Mouse (Mus musculus): ENCODE results near the gene Olfr491. TPM values are rescaled to one million over a fixed set of nuclear protein-coding genes. Genes with fewer than 3 reads are reported as not detected.

Gene Olfr491
- polyA plus RNA-seq (2016; fragmentation: Nextera tagmentation; extraction: Ambion mirVana), result not detected in 2 replicates

GRCm38 (mm10) chr7:108313151-108313550 lies at the start of gene Olfr491:
Gene Olfr491 (plus strand): TSS chr7:108313451.
- no peak within 1 kb of the TSS for H3K4me3 ChIP-seq
- WGBS, result 84% methylated on average over 1 of the region's 1 CpGs
- no peaks in the 10 kb centered on the region for H3K36me3 ChIP-seq (replicated peaks)
- no peak for DNase-seq (ENCODE audit: extremely low spot score, low spot score)
- no peak within 1 kb of the TSS for H3K27ac ChIP-seq
- H3K27me3 ChIP-seq (ENCODE audit: poor library complexity, severe bottlenecking), result no peaks in the 10 kb centered on the region
- H3K9me3 ChIP-seq, result no peaks in the 10 kb centered on the region
- no peaks in the 10 kb centered on the region for H3K4me1 ChIP-seq

- no peak for DNase-seq (ENCODE audit: extremely low spot score, low spot score)
- no peak within 1 kb of the TSS for H3K4me3 ChIP-seq
- no peaks in the 10 kb centered on the region for H3K27me3 ChIP-seq (ENCODE audit: poor library complexity, severe bottlenecking)
- no peaks in the 10 kb centered on the region for H3K36me3 ChIP-seq (replicated peaks)
- H3K4me1 ChIP-seq, result no peaks in the 10 kb centered on the region
- no peak within 1 kb of the TSS for H3K27ac ChIP-seq
- H3K9me3 ChIP-seq, result no peaks in the 10 kb centered on the region
Observed at GRCm38 (mm10) chr7:108288834-108289233, 24.4 kb upstream of the Olfr491 start, which contains the start of gene Olfr490. Gene Olfr490 (minus strand): TSS chr7:108288934.

- no peak within 1 kb of the TSS for H3K27ac ChIP-seq
- no peaks in the 10 kb centered on the region for H3K9me3 ChIP-seq
- DNase-seq (ENCODE audit: extremely low spot score, low spot score), result no peak
- no peaks in the 10 kb centered on the region for H3K27me3 ChIP-seq (ENCODE audit: poor library complexity, severe bottlenecking)
- 82% methylated on average over 2 of the region's 2 CpGs for WGBS
- no peaks in the 10 kb centered on the region for H3K4me1 ChIP-seq
- no peak within 1 kb of the TSS for H3K4me3 ChIP-seq
- no peaks in the 10 kb centered on the region for H3K36me3 ChIP-seq (replicated peaks)
Observed at GRCm38 (mm10) chr7:108323574-108323973, 10.3 kb downstream of the Olfr491 start, which contains the start of gene Olfr492. Gene Olfr492 (minus strand): TSS chr7:108323674.

- WGBS, result 90% methylated on average over 1 of the region's 1 CpGs
- Histone ChIP-seq H3K4me3 (no peak within 1 kb of the TSS), H3K27me3 (ENCODE audit: poor library complexity, severe bottlenecking) (no peaks in the 10 kb centered on the region), H3K27ac (no peak within 1 kb of the TSS), H3K4me1 (no peaks in the 10 kb centered on the region), H3K36me3 (replicated peaks) (no peaks in the 10 kb centered on the region), H3K9me3 (no peaks in the 10 kb centered on the region)
- DNase-seq (ENCODE audit: extremely low spot score, low spot score), result no peak
Observed at GRCm38 (mm10) chr7:108346879-108347278, 33.6 kb downstream of the Olfr491 start, which contains the start of gene Olfr493. Gene Olfr493 (minus strand): TSS chr7:108346979.

- no peak within 1 kb of the TSS for H3K27ac ChIP-seq
- H3K4me3 ChIP-seq, result no peak within 1 kb of the TSS
- no peaks in the 10 kb centered on the region for H3K9me3 ChIP-seq
- no peaks in the 10 kb centered on the region for H3K36me3 ChIP-seq (replicated peaks)
- no peaks in the 10 kb centered on the region for H3K4me1 ChIP-seq
- DNase-seq (ENCODE audit: extremely low spot score, low spot score), result no peak
- WGBS, result 83% methylated on average over 3 of the region's 3 CpGs
- no peaks in the 10 kb centered on the region for H3K27me3 ChIP-seq (ENCODE audit: poor library complexity, severe bottlenecking)
Observed at GRCm38 (mm10) chr7:108365035-108365434, 51.8 kb downstream of the Olfr491 start, which contains the start of gene Olfr494. Gene Olfr494 (plus strand): TSS chr7:108365335.

Other genes with a start within 250 kb of the Olfr491 start
- not detected in 2 replicates for gene Olfr480, start 246.1 kb upstream of the Olfr491 start, polyA plus RNA-seq (2016; fragmentation: Nextera tagmentation; extraction: Ambion mirVana)
- gene Olfr481, start 233.6 kb upstream of the Olfr491 start, polyA plus RNA-seq (2016; fragmentation: Nextera tagmentation; extraction: Ambion mirVana), result not detected in 2 replicates
- 0.06 TPM in 1 of 2 replicates, not detected in the other for gene Olfr482, start 215.9 kb upstream of the Olfr491 start, polyA plus RNA-seq (2016; fragmentation: Nextera tagmentation; extraction: Ambion mirVana)
- gene Olfr483, start 212.6 kb upstream of the Olfr491 start, polyA plus RNA-seq (2016; fragmentation: Nextera tagmentation; extraction: Ambion mirVana), result not detected in 2 replicates
- gene Olfr484, start 186.0 kb upstream of the Olfr491 start, polyA plus RNA-seq (2016; fragmentation: Nextera tagmentation; extraction: Ambion mirVana), result not detected in 2 replicates
- not detected in 2 replicates for gene Olfr485, start 153.6 kb upstream of the Olfr491 start, polyA plus RNA-seq (2016; fragmentation: Nextera tagmentation; extraction: Ambion mirVana)
- gene Olfr486, start 140.7 kb upstream of the Olfr491 start, polyA plus RNA-seq (2016; fragmentation: Nextera tagmentation; extraction: Ambion mirVana), result not detected in 2 replicates
- not detected in 2 replicates for gene Olfr487, start 98.8 kb upstream of the Olfr491 start, polyA plus RNA-seq (2016; fragmentation: Nextera tagmentation; extraction: Ambion mirVana)
- gene Olfr488, start 55.1 kb upstream of the Olfr491 start, polyA plus RNA-seq (2016; fragmentation: Nextera tagmentation; extraction: Ambion mirVana), result not detected in 2 replicates
- not detected in 2 replicates for gene Olfr490, start 24.5 kb upstream of the Olfr491 start, polyA plus RNA-seq (2016; fragmentation: Nextera tagmentation; extraction: Ambion mirVana)
- gene Olfr492, start 10.2 kb downstream of the Olfr491 start, polyA plus RNA-seq (2016; fragmentation: Nextera tagmentation; extraction: Ambion mirVana), result not detected in 2 replicates
- not detected in 2 replicates for gene Olfr493, start 33.5 kb downstream of the Olfr491 start, polyA plus RNA-seq (2016; fragmentation: Nextera tagmentation; extraction: Ambion mirVana)
- gene Olfr494, start 51.9 kb downstream of the Olfr491 start, polyA plus RNA-seq (2016; fragmentation: Nextera tagmentation; extraction: Ambion mirVana), result not detected in 2 replicates
- gene Olfr495, start 79.7 kb downstream of the Olfr491 start, polyA plus RNA-seq (2016; fragmentation: Nextera tagmentation; extraction: Ambion mirVana), result not detected in 2 replicates
- not detected in 2 replicates for gene Olfr497, start 107.0 kb downstream of the Olfr491 start, polyA plus RNA-seq (2016; fragmentation: Nextera tagmentation; extraction: Ambion mirVana)
- not detected in 2 replicates for gene Olfr498, start 151.9 kb downstream of the Olfr491 start, polyA plus RNA-seq (2016; fragmentation: Nextera tagmentation; extraction: Ambion mirVana)
- gene Olfr502, start 211.6 kb downstream of the Olfr491 start, polyA plus RNA-seq (2016; fragmentation: Nextera tagmentation; extraction: Ambion mirVana), result not detected in 2 replicates
- not detected in 2 replicates for gene Olfr503, start 231.1 kb downstream of the Olfr491 start, polyA plus RNA-seq (2016; fragmentation: Nextera tagmentation; extraction: Ambion mirVana)